Mouse (Mus musculus): ENCODE data around the gene Dlgap4. TPM values are rescaled to one million over a fixed set of nuclear protein-coding genes. Genes with fewer than 3 reads are reported as not detected.

Gene Dlgap4
- 81.2 and 94.7 TPM in 2 replicates for total RNA-seq (2023)

GRCm38 (mm10) chr2:156613541-156614257 is at the start of gene Dlgap4:
Gene Dlgap4, plus strand, starts transcription at chr2:156613705.

GRCm38 (mm10) chr2:156774738-156775454 is 161.4 kb downstream of the Dlgap4 start, which contains the start of gene Myl9:
Gene Myl9, plus strand, starts transcription at chr2:156775420.

Other genes with a start within 250 kb of the Dlgap4 start
- 0.50 TPM in 1 of 2 replicates, not detected in the other for gene Epb41l1, start 192.8 kb upstream of the Dlgap4 start, total RNA-seq (2023)
- gene Aar2, start 66.1 kb upstream of the Dlgap4 start, total RNA-seq (2023), result 15.5 and 28.5 TPM in 2 replicates
- 0.98 TPM in 1 of 2 replicates, not detected in the other for gene Myl9, start 161.7 kb downstream of the Dlgap4 start, total RNA-seq (2023)
- gene Tgif2, start 226.3 kb downstream of the Dlgap4 start, total RNA-seq (2023), result 39.8 and 56.8 TPM in 2 replicates
- 5.5 and 6.5 TPM in 2 replicates for gene 4930518I15Rik, start 244.2 kb downstream of the Dlgap4 start, total RNA-seq (2023)
- 363 and 381 TPM in 2 replicates for gene Rab5if, start 249.4 kb downstream of the Dlgap4 start, total RNA-seq (2023)

All from neutrophil, adult 65 days (primary cell).